Mouse (Mus musculus) ES-E14 (cell line): ENCODE results near the gene Smarca2. TPM values are rescaled to one million over a fixed set of nuclear protein-coding genes. Genes with fewer than 3 reads are reported as not detected.

Source experiments
- DNase-seq: peaks from one replicate; pipeline ENCODE4 v3.0.0-alpha.2; 2013; ENCODE audit warnings: low read depth, low spot score
- H3K27ac ChIP-seq: 2 replicates; pipeline ENCODE4 v1.5.1; 2012; ENCODE audit warnings: low read depth, mild to moderate bottlenecking, low read length, moderate library complexity, mixed read lengths; ENCODE audit not compliant: poor library complexity, insufficient read depth, severe bottlenecking
- H3K36me3 ChIP-seq: 2 replicates; pipeline ENCODE4 v1.6.1; 2012; ENCODE audit warnings: mild to moderate bottlenecking, low read length, moderate library complexity, mixed read lengths; ENCODE audit not compliant: control insufficient read depth, poor library complexity, insufficient read depth, severe bottlenecking
- H3K4me1 ChIP-seq, 2 experiments: fragments of 150-350 bp in 1 of 2; sonication (generic) in 1 of 2; 2 replicates each; pipeline ENCODE4 v1.6.1; 2012; ENCODE audit warnings: low read length in 2 of 2, mild to moderate bottlenecking in 1 of 2, mixed read lengths in 1 of 2; ENCODE audit not compliant: control insufficient read depth in 2 of 2, insufficient read depth in 2 of 2, poor library complexity in 1 of 2
- H3K4me3 ChIP-seq, 2 experiments: fragments of 150-350 bp in 1 of 2; sonication (generic) in 1 of 2; 2 replicates each; pipeline ENCODE4 v1.5.1; 2012; ENCODE audit warnings: low read length in 2 of 2, low read depth in 1 of 2, mild to moderate bottlenecking in 1 of 2, mixed read lengths in 1 of 2; ENCODE audit not compliant: insufficient read depth in 1 of 2, poor library complexity in 1 of 2, severe bottlenecking in 1 of 2
- H3K9ac ChIP-seq: 2 replicates; pipeline ENCODE4 v1.6.1; 2012; ENCODE audit warnings: low read depth, mild to moderate bottlenecking, low read length, mixed read lengths; ENCODE audit not compliant: poor library complexity, insufficient read depth, severe bottlenecking
- H3K9me3 ChIP-seq: fragments of 150-350 bp; sonication (generic); 2 replicates; pipeline ENCODE4 v1.6.1; 2012; ENCODE audit warnings: low read depth, mild to moderate bottlenecking, low read length; ENCODE audit not compliant: control insufficient read depth, insufficient read depth
- CHD2 ChIP-seq: IDR thresholded peaks from 2 replicates; pipeline ENCODE4 v1.6.1; 2014; ENCODE audit warnings: mild to moderate bottlenecking, low read depth, low read length, inconsistent platforms
- HCFC1 ChIP-seq: IDR thresholded peaks from 2 replicates; pipeline ENCODE4 v1.6.1; 2012; ENCODE audit warnings: low read length, inconsistent platforms, borderline replicate concordance; ENCODE audit not compliant: insufficient read depth
- MAFK ChIP-seq: IDR thresholded peaks from 2 replicates; pipeline ENCODE4 v1.6.1; 2014; ENCODE audit warnings: mild to moderate bottlenecking, low read depth, low read length, inconsistent platforms; ENCODE audit not compliant: insufficient read depth
- ZC3H11A ChIP-seq: IDR thresholded peaks from 2 replicates; pipeline ENCODE4 v1.6.1; 2012; ENCODE audit warnings: low read depth, mild to moderate bottlenecking, inconsistent platforms, low read length, borderline replicate concordance
- ZNF384 ChIP-seq: IDR thresholded peaks from 2 replicates; pipeline ENCODE4 v1.6.1; 2012; ENCODE audit warnings: low read depth, low read length, inconsistent platforms
- in situ Hi-C, 2 experiments: fragments of 600-800 bp; cut with MboI; formaldehyde crosslinking; loops; one replicate each; pipeline ENCODE4 v1.15.1; 2025; ENCODE audit warnings: low sequenced_read_pairs in 2 of 2, inconsistent platforms in 1 of 2; ENCODE audit not compliant: unreplicated experiment in 2 of 2
- total RNA-seq: library from RNA; depleted of rRNA; stranded (reverse); fragments of 300-350 nt; gene quantifications from 2 replicates; pipeline ENCODE4 v1.2.3, GENCODE M21; 2012

Smarca2 gene
- total RNA-seq, 1 experiment = 3.7 TPM

DNA sequence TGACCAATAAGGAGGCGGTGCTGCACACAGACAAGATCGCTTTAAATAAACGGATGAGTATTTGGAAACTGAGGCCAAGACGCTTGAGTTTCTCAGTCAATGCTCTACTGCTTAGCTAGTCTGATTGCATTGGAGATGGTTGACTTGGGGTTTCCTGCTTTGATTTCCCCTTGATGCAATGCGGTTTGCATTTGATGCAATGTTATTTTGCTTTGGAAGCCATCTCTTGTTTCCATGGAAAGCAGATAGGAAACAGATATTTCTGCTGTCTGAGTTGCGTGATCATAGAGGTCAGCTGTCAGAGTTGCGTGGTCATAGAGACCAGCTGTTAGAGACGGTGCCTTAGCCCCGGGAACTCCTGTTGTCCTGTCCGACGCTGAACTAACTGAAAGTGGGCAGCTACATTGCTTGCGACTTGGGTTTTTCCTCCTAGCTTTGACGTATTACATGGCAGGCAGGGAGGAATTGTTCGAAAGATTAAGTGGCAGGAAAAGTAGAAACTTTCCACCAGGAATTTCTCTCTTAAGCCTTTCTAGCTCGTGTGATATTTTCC is 147.8 kb downstream of the Smarca2 start:
- Histone ChIP-seq H3K36me3 (no peaks in the 10 kb centered on the region), H3K4me3 (no peak overlapping the region), H3K27ac (no peak overlapping the region), H3K4me1 (peaks cover 0 to 6% of the 10 kb centered on the region in 2 experiments; a peak in 1 of 4 replicates), H3K9ac (no peak overlapping the region), H3K9me3 (no peaks in the 10 kb centered on the region)
- TF ChIP-seq ZC3H11A = no peak
- no peak for TF ChIP-seq CHD2
- no peak for TF ChIP-seq MAFK
- TF ChIP-seq ZNF384 = no peak
- TF ChIP-seq HCFC1 = no peak
- DNase-seq = no peak
- in situ Hi-C loops = no loop called here

DNA sequence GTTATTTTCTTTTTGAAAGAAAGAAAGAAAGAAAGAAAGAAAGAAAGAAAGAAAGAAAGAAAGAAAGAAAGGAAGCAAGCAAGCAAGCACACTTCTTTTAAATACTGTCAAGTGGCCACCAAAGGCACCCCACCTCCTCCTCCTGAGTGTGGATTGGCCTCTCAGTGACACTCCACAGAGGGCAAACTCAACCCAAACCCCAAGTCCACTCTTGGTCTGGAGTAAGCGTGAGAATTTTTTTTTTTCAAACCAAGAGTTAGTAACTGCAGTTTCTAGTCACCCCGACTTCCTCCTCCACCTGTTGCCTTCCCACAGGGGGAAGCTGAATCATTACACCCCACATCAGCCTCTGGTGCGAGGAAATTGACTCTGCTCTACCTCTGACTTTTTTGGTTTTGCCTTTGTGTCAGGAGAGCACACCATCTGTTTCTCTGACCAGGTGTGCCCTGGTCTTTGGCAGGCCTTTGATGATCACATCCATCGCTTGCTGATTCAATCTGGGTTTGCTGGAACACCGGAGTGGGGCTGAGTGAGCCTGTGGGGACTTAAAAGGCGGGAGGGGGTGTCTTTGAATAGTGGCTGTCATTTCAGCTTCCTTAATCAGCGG is 148.5 kb downstream of the Smarca2 start:
- H3K4me3 ChIP-seq = no peak overlapping the region
- no peak for DNase-seq
- H3K4me1 ChIP-seq = peaks cover 0 to 5% of the 10 kb centered on the region in 2 experiments; a peak in 1 of 4 replicates
- TF ChIP-seq ZC3H11A (no peak), MAFK (no peak), ZNF384 (no peak), HCFC1 (no peak), CHD2 (no peak)
- no peak overlapping the region for H3K9ac ChIP-seq
- no peaks in the 10 kb centered on the region for H3K9me3 ChIP-seq
- H3K27ac ChIP-seq = no peak overlapping the region
- H3K36me3 ChIP-seq = no peaks in the 10 kb centered on the region
- in situ Hi-C loops = no loop called here

DNA sequence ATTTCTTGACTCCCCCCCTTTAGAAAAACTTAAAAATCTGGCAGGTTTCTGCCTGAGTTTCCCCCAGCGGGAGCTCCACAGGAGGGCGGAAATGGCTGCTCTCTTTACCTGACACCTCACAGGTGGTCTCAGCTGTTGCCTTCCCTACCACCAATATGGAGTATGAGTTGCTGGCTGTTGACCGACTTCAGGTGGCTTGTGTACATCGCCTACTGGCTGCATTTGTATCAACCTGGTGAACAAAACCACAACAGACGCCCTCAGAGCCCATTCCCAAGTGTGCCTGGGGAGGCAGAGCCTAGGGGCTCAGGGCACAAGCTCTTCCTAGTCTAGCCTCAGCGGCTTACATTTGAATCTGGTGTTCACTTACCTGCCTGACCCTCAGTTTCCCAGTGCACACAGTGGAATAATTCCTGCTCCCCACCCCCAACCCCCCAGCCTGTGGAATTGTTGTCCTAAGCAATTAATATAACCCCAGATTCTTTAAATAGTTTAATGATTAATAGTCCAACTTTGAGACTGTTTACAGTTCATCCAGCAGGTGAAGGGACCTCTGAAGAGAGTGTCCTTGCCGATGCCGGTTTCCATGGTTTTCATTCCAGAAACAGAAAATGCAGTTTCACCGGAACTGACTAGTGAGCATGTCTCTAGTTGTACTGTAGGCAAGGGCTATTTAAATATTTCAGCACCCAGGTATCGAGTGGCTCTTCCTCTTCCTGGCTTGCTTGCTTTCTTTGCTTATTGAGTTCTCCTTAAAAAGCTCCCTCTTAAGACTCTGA is 149.4 kb downstream of the Smarca2 start:
- in situ Hi-C loops = no loop called here
- Histone ChIP-seq H3K27ac (no peak overlapping the region), H3K9ac (no peak overlapping the region), H3K4me3 (no peak overlapping the region), H3K36me3 (no peaks in the 10 kb centered on the region), H3K9me3 (no peaks in the 10 kb centered on the region), H3K4me1 (peaks cover 0 to 5% of the 10 kb centered on the region in 2 experiments; a peak in 1 of 4 replicates)
- no peak for DNase-seq
- TF ChIP-seq CHD2 (no peak), ZC3H11A (no peak), MAFK (no peak), ZNF384 (no peak), HCFC1 (no peak)

DNA sequence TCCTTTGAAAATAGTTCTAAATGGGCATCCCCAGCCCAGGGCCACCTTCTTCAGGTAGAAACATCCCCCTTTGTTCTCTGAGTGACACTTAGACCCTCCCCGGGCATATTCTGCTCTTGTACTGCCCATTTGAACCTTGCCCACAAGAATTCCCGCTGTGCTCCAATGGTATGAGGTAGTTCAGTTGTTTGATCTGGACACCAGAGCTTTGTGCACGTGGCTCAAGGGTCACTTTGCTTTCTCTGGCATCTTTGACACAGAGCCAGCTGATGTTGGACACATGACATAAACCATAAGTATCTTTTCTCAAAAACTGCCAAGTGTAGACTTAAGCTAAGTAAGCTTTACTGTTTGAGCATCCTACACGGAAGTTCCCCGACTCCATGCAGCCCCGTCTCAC is 151.1 kb downstream of the Smarca2 start:
- Histone ChIP-seq H3K27ac (no peak overlapping the region), H3K9me3 (no peaks in the 10 kb centered on the region), H3K4me1 (peaks cover 0 to 5% of the 10 kb centered on the region in 2 experiments; a peak in 1 of 4 replicates), H3K9ac (no peak overlapping the region), H3K4me3 (no peak overlapping the region), H3K36me3 (no peaks in the 10 kb centered on the region)
- in situ Hi-C loops = no loop called here
- TF ChIP-seq MAFK (no peak), ZC3H11A (no peak), ZNF384 (no peak), CHD2 (no peak), HCFC1 (no peak)
- no peak for DNase-seq
